Mouse (Mus musculus): Measurements from ENCODE around the gene Prkg2.

- 0 out of 2 replicates have a peak, but pooled peaks have one; percentile 46 for TF ChIP-seq ZNF384 (IDR thresholded peaks at IDR 0.05; ENCODE audit: low read depth, low read length)
- no peak for TF ChIP-seq HCFC1 (IDR thresholded peaks at IDR 0.05; ENCODE audit: borderline replicate concordance, insufficient read depth, low read length)
- no peak for TF ChIP-seq CHD2 (IDR thresholded peaks at IDR 0.05; ENCODE audit: low read depth, low read length)
- no peak for TF ChIP-seq MAFK (IDR thresholded peaks at IDR 0.05; ENCODE audit: insufficient read depth, low read depth, low read length)
- TF ChIP-seq ZC3H11A (IDR thresholded peaks at IDR 0.05; ENCODE audit: borderline replicate concordance, low read depth, low read length): no peak
Observed at GRCm38 (mm10) chr5:98936650-98937049, 100.5 kb downstream of the Prkg2 start.
